Mouse (Mus musculus): ENCODE data around the gene Micall1.

The Micall1 gene

GRCm38 (mm10) chr15:79097611-79098025 lies 11.1 kb upstream of the Micall1 start:
- peak; percentile 35 to 39 for DNase-seq

GRCm38 (mm10) chr15:79098220-79098619 lies 10.5 kb upstream of the Micall1 start:
- DNase-seq, result no peak

DNA sequence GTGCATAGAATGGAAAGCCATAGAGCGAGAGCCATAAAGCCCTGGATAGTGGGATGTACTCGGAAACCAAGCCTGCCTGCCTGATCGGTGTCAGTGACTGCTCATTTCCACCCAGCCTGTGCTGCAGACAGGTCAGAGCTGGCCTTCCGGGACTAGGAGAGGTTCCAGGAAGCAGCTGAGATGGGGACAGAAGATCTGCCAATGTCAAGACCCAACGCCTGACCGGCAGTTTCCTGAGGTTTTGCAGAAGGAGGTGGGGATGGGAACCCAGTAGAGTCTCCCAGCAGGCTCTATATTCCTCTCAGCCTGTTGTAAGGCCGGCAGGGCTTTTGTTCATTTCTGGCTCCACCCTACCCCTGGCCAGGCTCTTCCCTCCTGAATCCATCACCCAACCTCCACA lies 9.8 kb upstream of the Micall1 start:
- peak; percentile 48 to 55 for DNase-seq

DNA sequence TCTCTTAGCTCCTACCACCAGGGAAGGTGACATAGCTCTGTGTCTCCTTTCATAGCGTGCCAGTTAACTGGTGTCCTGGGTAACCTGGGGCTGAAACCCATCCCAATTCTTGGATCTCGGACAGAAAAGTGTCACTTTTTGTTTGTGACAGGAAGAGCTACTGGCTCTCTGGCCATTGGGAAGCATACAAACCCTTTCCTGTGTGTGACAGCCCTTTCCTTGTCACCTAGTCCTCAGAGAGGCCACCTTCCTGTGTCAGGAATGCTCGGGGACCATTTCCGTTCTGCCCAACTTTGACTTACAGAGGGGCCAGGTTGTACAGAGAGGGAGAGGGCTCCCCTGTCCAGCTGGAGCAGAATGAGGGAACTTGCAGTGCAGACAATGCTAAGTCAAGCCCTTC lies 9.2 kb upstream of the Micall1 start:
- peak in 1 of 2 experiments; percentile 43 for DNase-seq

GRCm38 (mm10) chr15:79100391-79100790 lies 8.3 kb upstream of the Micall1 start:
- DNase-seq, result no peak

- no peak for DNase-seq
Observed at GRCm38 (mm10) chr15:79101531-79101930, 7.2 kb upstream of the Micall1 start.

- no peak for DNase-seq
Observed at GRCm38 (mm10) chr15:79103264-79103663, 5.4 kb upstream of the Micall1 start.

DNA sequence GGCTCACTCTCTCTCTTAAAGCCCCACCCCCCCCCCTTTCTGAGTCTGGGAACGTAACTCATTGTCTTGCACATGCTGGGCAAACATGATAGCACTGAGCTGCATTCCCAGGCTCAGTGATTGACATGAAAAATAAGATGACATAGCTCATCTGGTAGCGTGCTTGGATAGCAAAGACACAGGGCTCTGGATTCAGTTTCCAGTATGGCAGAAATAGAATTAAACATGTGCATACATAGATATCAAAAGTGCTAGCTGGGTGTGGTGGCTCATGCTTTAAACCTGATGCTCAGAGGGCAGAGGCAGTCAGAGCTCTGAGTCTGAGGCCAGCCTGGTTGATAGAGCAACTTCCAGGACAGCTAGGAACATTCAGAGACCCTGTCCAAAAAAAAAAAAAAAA lies 2.9 kb upstream of the Micall1 start:
- no peak for DNase-seq

- no peak for DNase-seq
Observed at GRCm38 (mm10) chr15:79107966-79108365, 732 bp upstream of the Micall1 start.

- peak in 1 of 2 experiments; percentile 38 for DNase-seq
Observed at GRCm38 (mm10) chr15:79109321-79109934, 730 bp downstream of the Micall1 start.

DNA sequence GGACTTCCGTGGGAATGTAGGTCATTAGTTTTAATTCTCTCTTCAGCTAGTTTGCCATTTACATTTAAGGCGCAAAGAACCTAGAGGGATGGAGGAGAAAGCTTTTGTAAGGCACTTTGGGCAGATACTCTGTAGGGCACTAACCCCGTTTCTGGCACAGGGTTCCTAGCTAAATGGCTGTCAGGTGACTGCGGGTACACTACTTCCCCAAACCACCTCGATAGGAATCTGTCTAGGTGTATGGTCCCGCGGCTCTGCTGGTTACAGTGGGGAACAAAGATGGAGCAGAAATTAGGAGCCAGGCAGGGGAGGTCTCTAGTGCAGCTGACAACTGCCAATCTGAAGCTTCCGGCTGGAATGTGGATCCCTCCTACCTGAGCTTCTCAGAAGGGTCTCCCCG lies 1.3 kb downstream of the Micall1 start:
- no peak for DNase-seq

- no peak for DNase-seq
Observed at GRCm38 (mm10) chr15:79110528-79110927, 1.8 kb downstream of the Micall1 start.

DNA sequence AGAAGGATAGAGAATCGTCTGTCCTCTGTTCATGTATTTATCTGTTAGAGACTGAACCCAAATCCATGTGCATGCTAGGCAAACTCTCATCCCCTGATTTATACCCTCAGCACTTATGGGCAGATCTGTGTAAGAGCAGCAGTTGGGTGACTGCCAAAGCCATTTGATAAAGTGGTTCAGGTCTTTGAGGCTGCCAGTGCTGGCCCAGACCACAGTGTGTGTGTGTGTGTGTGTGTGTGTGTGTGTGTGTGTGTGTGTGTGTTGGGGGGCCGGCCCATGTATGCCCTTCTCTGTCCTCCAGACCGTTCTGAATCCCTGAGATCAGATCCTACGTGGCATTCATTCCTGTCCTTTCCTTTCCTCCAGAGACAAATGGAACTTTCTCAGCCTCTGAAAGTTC lies 3.1 kb downstream of the Micall1 start:
- no peak for DNase-seq

DNA sequence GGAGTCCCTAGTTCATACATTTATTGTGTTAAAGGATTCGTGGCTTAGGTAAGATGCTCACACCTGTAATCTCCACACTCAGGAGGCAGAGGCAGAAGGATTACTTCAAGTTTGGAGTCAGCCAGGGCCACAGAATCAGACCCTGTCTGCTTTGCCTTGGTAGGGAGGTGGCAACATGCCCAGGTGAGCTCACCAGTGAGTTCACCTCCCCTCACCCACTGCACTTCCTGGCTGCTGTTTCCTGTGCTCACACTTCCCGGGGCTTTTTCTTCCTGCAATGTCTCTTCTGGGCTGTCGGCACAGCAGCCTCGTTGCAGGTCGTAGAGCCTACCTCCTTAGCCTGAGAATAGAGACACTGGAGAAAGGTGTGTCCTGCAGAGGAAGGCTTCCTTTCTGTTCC lies 6.6 kb downstream of the Micall1 start:
- DNase-seq, result no peak

DNA sequence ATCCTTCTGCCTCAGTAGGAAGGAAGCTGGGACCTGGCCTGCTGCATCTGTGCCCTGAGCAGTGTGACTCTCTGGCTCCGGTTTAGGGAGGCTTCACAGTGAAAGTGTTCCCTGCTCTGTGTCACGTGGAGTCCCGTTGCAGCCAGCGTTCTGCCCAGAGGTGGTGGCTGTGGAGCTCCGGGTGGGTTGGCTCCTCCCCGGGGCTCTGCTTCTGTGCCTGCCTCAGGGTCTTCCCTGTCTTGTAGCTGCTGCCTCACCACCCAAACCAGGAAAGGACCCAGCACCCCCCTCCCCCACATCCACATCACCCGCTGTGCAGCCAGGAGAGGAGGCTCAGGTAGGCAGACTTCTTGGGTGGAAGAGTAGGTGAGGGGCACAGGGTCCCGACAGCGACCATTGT lies 10.8 kb downstream of the Micall1 start:
- no peak for DNase-seq

- no peak for DNase-seq
Observed at GRCm38 (mm10) chr15:79122119-79122518, 13.4 kb downstream of the Micall1 start.

- no peak for DNase-seq
Observed at GRCm38 (mm10) chr15:79122546-79122945, 13.8 kb downstream of the Micall1 start.

DNA sequence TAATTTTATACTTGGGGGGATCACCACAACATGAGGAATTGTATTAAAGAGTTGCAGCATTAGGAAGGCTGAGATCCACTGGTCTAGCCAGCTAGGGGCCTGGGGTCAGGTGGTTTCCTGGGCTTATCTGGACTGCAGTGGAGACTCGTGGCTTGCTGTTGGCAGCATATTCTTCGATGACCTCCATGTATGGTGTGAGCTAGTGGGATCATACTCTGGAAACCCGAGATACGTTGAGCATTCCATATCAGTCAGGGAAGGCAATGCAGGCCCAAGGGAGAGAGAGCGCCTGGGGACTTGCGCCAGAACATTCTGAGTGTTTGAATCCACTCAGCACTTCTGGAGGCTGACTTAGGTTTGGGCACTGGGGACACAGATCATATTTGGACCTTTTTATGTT lies 15.1 kb downstream of the Micall1 start:
- no peak for DNase-seq

DNA sequence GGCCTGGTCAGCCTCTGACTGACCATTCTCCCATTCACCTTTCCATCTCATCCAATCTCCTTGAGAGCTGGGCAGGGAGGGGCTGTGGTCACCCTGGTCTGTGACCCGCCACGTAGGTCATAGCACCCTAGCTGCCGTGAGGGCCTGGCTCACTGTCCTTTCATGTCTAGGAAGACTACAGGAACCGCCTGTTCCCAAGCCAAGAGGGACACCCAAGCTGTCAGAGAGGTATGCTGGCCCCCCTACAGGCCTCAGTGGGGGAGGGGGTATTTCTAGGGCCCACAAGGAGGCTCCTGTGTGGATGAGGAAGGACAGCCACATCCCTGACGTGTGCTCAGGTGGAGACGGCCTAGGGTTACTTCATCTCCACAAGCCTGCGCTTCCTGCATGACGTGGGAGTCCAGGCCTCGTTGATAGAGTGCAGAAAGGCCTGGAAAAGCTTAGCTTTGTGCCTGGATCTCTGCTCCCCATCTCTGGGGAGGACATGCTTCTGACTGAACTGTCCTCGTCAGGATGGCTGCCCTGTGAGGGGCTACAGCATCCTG lies 15.7 kb downstream of the Micall1 start:
- DNase-seq, result no peak

GRCm38 (mm10) chr15:79126217-79126932 lies 17.7 kb downstream of the Micall1 start:
- peak; percentile 55 to 60 for DNase-seq

DNA sequence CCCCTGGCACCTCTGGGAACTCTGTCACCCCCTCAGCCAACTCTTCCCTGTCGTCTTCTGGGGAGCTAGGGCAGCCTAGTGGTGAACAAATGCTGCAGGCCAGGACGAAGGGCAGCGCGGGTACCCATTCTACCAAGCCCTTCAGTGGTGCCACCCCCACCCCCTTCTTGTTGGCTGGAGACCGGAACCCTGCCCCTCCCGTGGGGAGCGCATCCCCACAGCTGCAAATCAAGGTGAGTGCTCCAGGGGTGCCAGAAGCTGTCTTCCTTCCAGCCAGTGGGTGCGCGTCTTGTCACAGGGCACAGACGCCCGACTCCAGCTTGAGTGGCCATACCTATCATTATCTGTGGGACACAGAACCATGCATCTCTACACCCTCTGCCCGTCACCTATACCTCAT lies 18.4 kb downstream of the Micall1 start:
- no peak for DNase-seq

DNA sequence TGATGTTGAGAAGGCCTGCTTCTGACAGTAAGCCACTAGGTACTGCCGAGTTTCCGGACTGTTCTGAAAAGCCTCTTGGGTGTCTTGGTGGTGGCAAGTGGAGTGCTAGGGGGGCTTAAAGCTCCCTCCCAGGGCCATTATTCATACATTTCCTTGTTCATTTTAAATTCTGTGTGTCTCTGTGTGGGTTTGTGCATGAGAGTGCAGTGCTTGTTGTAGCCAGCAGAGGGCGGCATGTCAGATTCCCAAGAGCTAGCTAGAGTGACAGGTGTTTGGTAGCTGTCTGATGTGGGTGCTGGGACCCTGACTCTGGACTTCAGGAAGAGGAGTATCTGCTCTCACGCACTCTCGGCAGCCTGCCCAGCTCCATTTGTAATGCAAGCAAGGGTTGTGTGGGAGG lies 19.5 kb downstream of the Micall1 start:
- no peak for DNase-seq

DNA sequence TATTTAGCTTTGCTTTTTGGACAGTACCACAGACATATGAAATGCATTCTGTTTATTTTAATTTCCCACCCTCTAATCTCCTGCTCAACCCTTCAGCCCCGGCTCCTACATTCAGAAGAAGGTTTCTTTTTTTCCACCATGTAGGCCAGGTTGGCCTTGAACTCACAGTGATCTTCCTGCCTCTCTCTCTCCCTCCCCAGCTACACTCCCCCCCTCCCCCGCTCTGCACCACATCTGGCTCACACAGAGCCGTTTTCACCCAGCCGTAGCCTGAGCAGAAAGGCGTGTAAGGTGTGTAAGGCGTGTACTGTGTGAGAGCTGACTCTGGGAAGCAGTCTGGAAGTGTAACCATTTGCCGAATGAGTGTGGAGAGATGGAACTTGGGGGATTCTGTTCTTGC lies 20.6 kb downstream of the Micall1 start:
- no peak for DNase-seq

GRCm38 (mm10) chr15:79130782-79131181 lies 22.1 kb downstream of the Micall1 start:
- peak; percentile 77 to 84 for DNase-seq
